Mouse (Mus musculus) ZHBTc4 (cell line): Measurements from ENCODE around the gene H2-M3.
A peak's percentile ranks its signal among the peaks of the same experiment; 100 is the strongest.
"Not testable (repeated sequence)": the region's sequence is repeated elsewhere in the genome, so short reads cannot be mapped to it uniquely, and the experiment has no call there.

ENCODE experiments used
- DNase-seq: peaks from one replicate; pipeline ENCODE4 v3.0.0-alpha.2; 2011; ENCODE audit warnings: low read depth, low spot score

The H2-M3 gene

GRCm38 (mm10) chr17:37270058-37270701 lies at the start of gene H2-M3:
H2-M3 (plus strand) TSS chr17:37270220.
- peak; percentile 82 for DNase-seq

- DNase-seq, result peak; percentile 26
These were observed 48.1 kb upstream of the H2-M3 start for GRCm38 (mm10) chr17:37221879-37222278.

GRCm38 (mm10) chr17:37237230-37237629 lies 32.8 kb upstream of the H2-M3 start, which contains the start of gene Olfr97:
Olfr97 (minus strand) TSS chr17:37237330.
- not testable (repeated sequence) for DNase-seq

GRCm38 (mm10) chr17:37242198-37242597 lies 27.8 kb upstream of the H2-M3 start:
- no peak for DNase-seq

- peak; percentile 63 for DNase-seq
These were observed 23.3 kb upstream of the H2-M3 start for GRCm38 (mm10) chr17:37246715-37247114.

GRCm38 (mm10) chr17:37249460-37249859 lies 20.6 kb upstream of the H2-M3 start:
- no peak for DNase-seq

GRCm38 (mm10) chr17:37250544-37250943 lies 19.5 kb upstream of the H2-M3 start:
- DNase-seq, result peak; percentile 56

- no peak for DNase-seq
These were observed 6.4 kb upstream of the H2-M3 start, which contains the start of gene Olfr98 for GRCm38 (mm10) chr17:37263626-37264025. Olfr98 (minus strand) TSS chr17:37263749.

GRCm38 (mm10) chr17:37270702-37271092 lies 677 bp downstream of the H2-M3 start:
- peak; percentile 26 for DNase-seq

GRCm38 (mm10) chr17:37275626-37276248 lies 5.7 kb downstream of the H2-M3 start:
- DNase-seq, result no peak

GRCm38 (mm10) chr17:37276573-37276972 lies 6.6 kb downstream of the H2-M3 start:
- no peak for DNase-seq

- no peak for DNase-seq
These were observed 10.3 kb downstream of the H2-M3 start for GRCm38 (mm10) chr17:37280331-37280730.

GRCm38 (mm10) chr17:37283360-37283759 lies 13.3 kb downstream of the H2-M3 start, which contains the start of gene Olfr99:
Olfr99 (minus strand) TSS chr17:37283460.
- no peak for DNase-seq

- DNase-seq, result no peak
These were observed 34.2 kb downstream of the H2-M3 start, which contains the start of gene Olfr101 for GRCm38 (mm10) chr17:37304213-37304612. Olfr101 (minus strand) TSS chr17:37304313.

GRCm38 (mm10) chr17:37308483-37308882 lies 38.5 kb downstream of the H2-M3 start:
- DNase-seq, result peak; percentile 38

- DNase-seq, result no peak
These were observed 40.2 kb downstream of the H2-M3 start for GRCm38 (mm10) chr17:37310146-37310699.

GRCm38 (mm10) chr17:37316954-37317353 lies 46.9 kb downstream of the H2-M3 start, which contains the start of gene Olfr102:
Olfr102 (minus strand) TSS chr17:37317054.
- no peak for DNase-seq
